Mouse (Mus musculus): ENCODE results near the gene Cyp2f2. TPM values are rescaled to one million over a fixed set of nuclear protein-coding genes. Genes with fewer than 3 reads are reported as not detected.

Gene Cyp2f2
- polyA plus RNA-seq, 2 experiments: 0.11 TPM; not detected in 1

DNA sequence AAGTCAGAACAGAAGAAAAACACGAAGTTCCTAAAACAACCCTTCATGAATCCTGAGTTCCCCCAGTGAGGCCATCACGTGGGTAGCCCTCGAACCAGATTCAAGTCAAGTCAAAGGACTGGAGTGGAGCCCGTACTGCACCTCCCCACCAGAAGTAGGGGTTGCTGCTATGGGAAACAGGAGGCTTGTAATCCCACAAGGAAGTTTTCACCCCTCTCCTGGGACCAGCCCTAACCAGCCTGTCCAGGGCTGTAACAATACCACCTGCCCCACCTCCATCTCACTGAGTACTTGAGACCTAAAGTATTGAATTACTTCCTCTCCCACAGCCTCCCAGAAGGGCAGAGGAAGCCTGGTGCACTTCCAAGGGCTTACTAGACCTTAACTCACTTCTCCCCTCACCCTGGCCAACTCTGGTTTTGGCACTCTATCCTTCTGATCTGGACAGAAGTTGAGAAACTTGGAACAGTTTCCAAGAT, 1.6 kb upstream of the Cyp2f2 start:
- H3K4me3 ChIP-seq (replicated peaks; ENCODE audit: low read length): no peak overlapping the region
- no peaks in the 10 kb centered on the region for H3K36me3 ChIP-seq (ENCODE audit: control insufficient read depth, insufficient read depth, low read length)
- 46% methylated on average over 4 of the region's 4 CpGs for WGBS
- no peak overlapping the region for H3K27ac ChIP-seq (replicated peaks; ENCODE audit: low read depth, low read length)
- no peaks in the 10 kb centered on the region; the same call in 1 of the 2 replicates for H3K4me1 ChIP-seq (ENCODE audit: control insufficient read depth, insufficient read depth, low read length)
- H3K9ac ChIP-seq (ENCODE audit: low read depth, low read length, severe bottlenecking): no peak overlapping the region
- ATAC-seq (ENCODE audit: low FRiP score, low read depth) (peak; percentile 53; the same call in 1 of the 2 replicates), DNase-seq (ENCODE audit: low spot score) (peak; percentile 34)
- H3K9me3 ChIP-seq (ENCODE audit: control insufficient read depth, low read length): no peaks in the 10 kb centered on the region
- no peak for TF ChIP-seq POLR2A (IDR thresholded peaks at IDR 0.05; ENCODE audit: borderline replicate concordance, extremely low read depth, insufficient read depth, insufficient read length)
- H3K4me2 ChIP-seq (replicated peaks; ENCODE audit: low read depth, low read length, severe bottlenecking): no peak overlapping the region
- no peaks in the 10 kb centered on the region for H3K27me3 ChIP-seq (ENCODE audit: control insufficient read depth, insufficient read depth, low read length)

- H3K4me3 ChIP-seq (replicated peaks; ENCODE audit: low read length): no peak overlapping the region
- no peak overlapping the region for H3K27ac ChIP-seq (replicated peaks; ENCODE audit: low read depth, low read length)
- no peaks in the 10 kb centered on the region for H3K36me3 ChIP-seq (ENCODE audit: control insufficient read depth, insufficient read depth, low read length)
- ATAC-seq (ENCODE audit: low FRiP score, low read depth) (no peak), DNase-seq (ENCODE audit: low spot score) (no peak)
- no peaks in the 10 kb centered on the region for H3K27me3 ChIP-seq (ENCODE audit: control insufficient read depth, insufficient read depth, low read length)
- no peaks in the 10 kb centered on the region for H3K4me1 ChIP-seq (ENCODE audit: control insufficient read depth, insufficient read depth, low read length)
- WGBS: 73% methylated on average over 5 of the region's 5 CpGs
- no peak overlapping the region for H3K4me2 ChIP-seq (replicated peaks; ENCODE audit: low read depth, low read length, severe bottlenecking)
- TF ChIP-seq POLR2A (IDR thresholded peaks at IDR 0.05; ENCODE audit: borderline replicate concordance, extremely low read depth, insufficient read depth, insufficient read length): no peak
- H3K9ac ChIP-seq (ENCODE audit: low read depth, low read length, severe bottlenecking): no peak overlapping the region
- no peaks in the 10 kb centered on the region for H3K9me3 ChIP-seq (ENCODE audit: control insufficient read depth, low read length)
Observed at GRCm38 (mm10) chr7:27124305-27124832, 4.7 kb downstream of the Cyp2f2 start.

- ATAC-seq (ENCODE audit: low FRiP score, low read depth): no peak
- TF ChIP-seq POLR2A (IDR thresholded peaks at IDR 0.05; ENCODE audit: borderline replicate concordance, extremely low read depth, insufficient read depth, insufficient read length): no peak
- no peaks in the 10 kb centered on the region for H3K9me3 ChIP-seq (ENCODE audit: control insufficient read depth, low read length)
Observed at GRCm38 (mm10) chr7:27124969-27125368, 5.3 kb downstream of the Cyp2f2 start.

GRCm38 (mm10) chr7:27128162-27128561, 8.5 kb downstream of the Cyp2f2 start:
- Histone ChIP-seq H3K27me3 (ENCODE audit: control insufficient read depth, insufficient read depth, low read length) (no peaks in the 10 kb centered on the region), H3K4me2 (replicated peaks; ENCODE audit: low read depth, low read length, severe bottlenecking) (no peak overlapping the region), H3K4me3 (replicated peaks; ENCODE audit: low read length) (no peak overlapping the region), H3K9me3 (ENCODE audit: control insufficient read depth, low read length) (no peaks in the 10 kb centered on the region), H3K9ac (ENCODE audit: low read depth, low read length, severe bottlenecking) (no peak overlapping the region), H3K36me3 (ENCODE audit: control insufficient read depth, insufficient read depth, low read length) (no peaks in the 10 kb centered on the region), H3K27ac (replicated peaks; ENCODE audit: low read depth, low read length) (no peak overlapping the region), H3K4me1 (ENCODE audit: control insufficient read depth, insufficient read depth, low read length) (no peaks in the 10 kb centered on the region)
- peak; percentile 42 for DNase-seq (ENCODE audit: low spot score)
- WGBS: 44% methylated on average over 3 of the region's 3 CpGs
- no peak; the same call in 1 of the 2 replicates for ATAC-seq (ENCODE audit: low FRiP score, low read depth)
- TF ChIP-seq POLR2A (IDR thresholded peaks at IDR 0.05; ENCODE audit: borderline replicate concordance, extremely low read depth, insufficient read depth, insufficient read length): no peak

More at GRCm38 (mm10) chr7:27124969-27125368, 5.3 kb downstream of the Cyp2f2 start:
- Histone ChIP-seq H3K27ac (replicated peaks; ENCODE audit: low read depth, low read length) (no peak overlapping the region), H3K4me3 (replicated peaks; ENCODE audit: low read length) (no peak overlapping the region), H3K4me1 (ENCODE audit: control insufficient read depth, insufficient read depth, low read length) (no peaks in the 10 kb centered on the region), H3K9ac (ENCODE audit: low read depth, low read length, severe bottlenecking) (no peak overlapping the region), H3K36me3 (ENCODE audit: control insufficient read depth, insufficient read depth, low read length) (no peaks in the 10 kb centered on the region), H3K27me3 (ENCODE audit: control insufficient read depth, insufficient read depth, low read length) (no peaks in the 10 kb centered on the region), H3K4me2 (replicated peaks; ENCODE audit: low read depth, low read length, severe bottlenecking) (no peak overlapping the region)
- 73% methylated on average over 4 of the region's 4 CpGs for WGBS
- DNase-seq (ENCODE audit: low spot score): no peak

GRCm38 (mm10) chr7:27128946-27129345, 9.2 kb downstream of the Cyp2f2 start:
- no peak for TF ChIP-seq POLR2A (IDR thresholded peaks at IDR 0.05; ENCODE audit: borderline replicate concordance, extremely low read depth, insufficient read depth, insufficient read length)
- Histone ChIP-seq H3K4me3 (replicated peaks; ENCODE audit: low read length) (no peak overlapping the region), H3K4me2 (replicated peaks; ENCODE audit: low read depth, low read length, severe bottlenecking) (no peak overlapping the region), H3K27me3 (ENCODE audit: control insufficient read depth, insufficient read depth, low read length) (no peaks in the 10 kb centered on the region), H3K9ac (ENCODE audit: low read depth, low read length, severe bottlenecking) (no peak overlapping the region), H3K9me3 (ENCODE audit: control insufficient read depth, low read length) (no peaks in the 10 kb centered on the region), H3K4me1 (ENCODE audit: control insufficient read depth, insufficient read depth, low read length) (no peaks in the 10 kb centered on the region), H3K36me3 (ENCODE audit: control insufficient read depth, insufficient read depth, low read length) (no peaks in the 10 kb centered on the region), H3K27ac (replicated peaks; ENCODE audit: low read depth, low read length) (no peak overlapping the region)
- WGBS: 87% methylated on average over 13 of the region's 13 CpGs
- ATAC-seq (ENCODE audit: low FRiP score, low read depth): no peak
- no peak for DNase-seq (ENCODE audit: low spot score)
